Mouse (Mus musculus) limb, embryonic 15.5 days (tissue): ENCODE measurements at regions not wholly inside any gene's neighbourhood (a gene's known extent, or its start where the extent isn't known, plus 50 kb on each side); places are given as distances from the start of the nearest gene placed in this dataset.

Source experiments
- ATAC-seq: fragments of 200-750 bp; cut with Nextera tagmentation; 2 replicates; pipeline ENCODE4 v1.8.0; 2017; ENCODE audit warnings: low read depth, moderate TSS enrichment; ENCODE audit not compliant: insufficient number of reproducible peaks, low FRiP score, low TSS enrichment
- H3K27ac ChIP-seq: fragments of 300-500 bp; sonication (generic); 2 replicates; pipeline ENCODE4 v1.5.1; 2015; ENCODE audit warnings: moderate library complexity, mild to moderate bottlenecking, inconsistent platforms
- H3K27me3 ChIP-seq: fragments of 300-500 bp; sonication (generic); 2 replicates; pipeline ENCODE4 v1.6.1; 2015; ENCODE audit warnings: inconsistent platforms
- H3K36me3 ChIP-seq: fragments of 300-500 bp; sonication (generic); 2 replicates; pipeline ENCODE4 v1.6.1; 2015; ENCODE audit warnings: inconsistent platforms
- H3K4me1 ChIP-seq: fragments of 300-500 bp; sonication (generic); 2 replicates; pipeline ENCODE4 v1.6.1; 2015; ENCODE audit warnings: inconsistent platforms
- H3K4me2 ChIP-seq: fragments of 300-500 bp; sonication (generic); 2 replicates; pipeline ENCODE4 v1.6.1; 2015; ENCODE audit warnings: mild to moderate bottlenecking, inconsistent platforms
- H3K4me3 ChIP-seq: fragments of 300-500 bp; sonication (generic); 2 replicates; pipeline ENCODE4 v1.5.1; 2015; ENCODE audit warnings: mild to moderate bottlenecking, inconsistent platforms
- H3K9ac ChIP-seq: fragments of 300-500 bp; sonication (generic); 2 replicates; pipeline ENCODE4 v1.6.1; 2015; ENCODE audit warnings: inconsistent platforms
- H3K9me3 ChIP-seq: fragments of 300-500 bp; sonication (generic); 2 replicates; pipeline ENCODE4 v1.6.1; 2016; ENCODE audit warnings: inconsistent platforms
- whole genome bisulfite sequencing: fragments of 180-500 bp; shearing (Covaris S2); methylation state at CpG from one replicate; pipeline ENCODE4 v1.1.7; 2015; 5-methylcytosine and 5-hydroxymethylcytosine counted together

DNA sequence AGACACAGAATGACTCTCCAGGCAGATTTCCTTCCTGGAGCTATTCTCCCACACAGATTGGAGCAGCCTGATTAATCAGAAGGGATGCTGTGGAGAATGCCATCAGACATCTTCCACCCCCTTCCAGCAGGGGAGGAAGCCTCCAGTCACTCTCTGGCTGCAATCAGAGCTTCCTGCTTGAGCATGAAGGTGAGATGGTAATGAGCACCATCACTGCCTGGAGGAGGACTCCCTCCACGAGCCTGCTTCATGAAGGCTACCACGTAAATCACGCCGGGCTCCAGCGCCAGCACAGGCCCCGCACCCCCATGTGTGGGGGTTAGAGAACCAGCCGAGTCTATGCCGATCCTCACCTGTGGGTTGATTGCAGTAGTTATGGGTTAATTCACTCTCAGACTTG, 321.7 kb upstream of the Zmiz1 start:
- WGBS = 74% methylated on average over 8 of the region's 8 CpGs
- H3K4me1 ChIP-seq = peaks cover 33% of the 10 kb centered on the region
- 0 out of 2 replicates have a peak, but pooled peaks cover 3% of the 10 kb centered on the region for H3K9me3 ChIP-seq
- H3K4me2 ChIP-seq = no peak overlapping the region
- no peaks in the 10 kb centered on the region for H3K36me3 ChIP-seq
- ATAC-seq = no peak
- no peak overlapping the region for H3K4me3 ChIP-seq
- no peak overlapping the region for H3K9ac ChIP-seq
- H3K27ac ChIP-seq = no peak overlapping the region
- no peaks in the 10 kb centered on the region for H3K27me3 ChIP-seq

DNA sequence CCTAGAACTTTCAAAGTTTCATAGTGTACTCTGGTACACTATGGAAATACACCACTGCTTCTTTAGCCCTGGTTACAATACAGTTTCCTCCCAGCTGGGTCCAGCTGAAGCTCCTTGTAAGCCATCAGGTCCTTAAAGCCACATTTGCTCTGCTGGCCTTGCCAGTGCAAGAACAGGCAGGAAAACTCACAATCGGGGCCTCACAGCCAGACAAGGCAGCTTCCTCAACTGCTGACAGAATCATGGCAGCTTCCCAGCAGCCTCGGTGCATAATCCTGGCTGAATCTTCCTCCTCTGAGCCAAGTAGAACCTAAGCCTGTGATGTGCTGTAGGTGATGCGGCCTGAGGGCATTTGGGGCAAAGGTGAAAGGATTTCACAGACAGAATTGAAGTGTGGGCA, 320.5 kb upstream of the Zmiz1 start:
- WGBS = 50% methylated on average over 3 of the region's 3 CpGs
- Histone ChIP-seq H3K27ac (no peak overlapping the region), H3K4me2 (no peak overlapping the region), H3K9ac (no peak overlapping the region), H3K9me3 (0 out of 2 replicates have a peak, but pooled peaks cover 3% of the 10 kb centered on the region), H3K36me3 (no peaks in the 10 kb centered on the region), H3K4me1 (peaks cover 37% of the 10 kb centered on the region), H3K27me3 (no peaks in the 10 kb centered on the region), H3K4me3 (no peak overlapping the region)
- no peak for ATAC-seq

DNA sequence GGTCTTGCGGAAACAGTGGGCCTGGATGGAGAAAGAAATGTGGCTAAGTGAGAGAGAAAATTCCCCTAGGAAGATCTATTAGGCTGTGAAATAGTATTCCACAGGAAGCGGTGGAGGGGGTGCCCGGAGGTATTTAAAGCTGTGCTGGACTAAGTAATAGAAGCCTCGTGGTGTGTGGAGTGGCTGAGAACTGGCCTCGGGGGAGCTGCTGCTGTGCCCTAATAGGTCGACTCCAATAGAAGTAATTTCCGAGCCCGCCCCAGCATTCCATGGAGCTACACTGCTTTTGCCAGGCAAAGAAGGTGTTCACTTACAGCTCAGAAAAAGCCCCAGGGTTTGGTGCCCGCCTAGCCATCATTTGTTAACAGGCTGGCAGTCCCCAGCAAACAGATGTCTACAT, 317.1 kb upstream of the Zmiz1 start:
- Histone ChIP-seq H3K27me3 (no peaks in the 10 kb centered on the region), H3K4me3 (no peak overlapping the region), H3K4me2 (no peak overlapping the region), H3K9ac (no peak overlapping the region), H3K4me1 (peaks cover 33% of the 10 kb centered on the region), H3K36me3 (no peaks in the 10 kb centered on the region), H3K27ac (peak overlapping the region; percentile 82), H3K9me3 (no peaks in the 10 kb centered on the region)
- peak; percentile 84 for ATAC-seq
- WGBS = 6% methylated on average over 9 of the region's 9 CpGs

DNA sequence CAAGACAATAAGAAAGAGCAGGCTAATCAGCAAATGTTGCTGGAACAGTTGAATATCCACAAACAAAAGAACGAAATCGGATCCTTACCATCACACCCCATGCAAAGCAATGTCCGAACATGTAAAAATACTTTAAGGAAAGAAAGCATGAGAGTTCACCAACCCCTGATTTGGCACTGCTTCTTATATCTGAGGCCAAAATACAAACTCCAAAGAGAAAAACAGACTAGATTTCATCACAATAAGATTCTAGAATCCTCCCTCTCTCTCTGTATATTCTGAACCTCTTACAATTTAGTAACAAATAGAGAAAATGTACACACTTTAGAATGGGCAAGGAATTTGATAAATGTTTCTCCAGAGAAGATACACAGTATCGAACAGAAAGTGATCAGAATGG, 315.9 kb upstream of the Zmiz1 start:
- Histone ChIP-seq H3K9ac (no peak overlapping the region), H3K27ac (0 out of 2 replicates have a peak overlapping the region, but pooled peaks have one; percentile 8), H3K4me2 (no peak overlapping the region), H3K4me1 (peaks cover 32% of the 10 kb centered on the region), H3K4me3 (no peak overlapping the region), H3K36me3 (no peaks in the 10 kb centered on the region), H3K9me3 (no peaks in the 10 kb centered on the region), H3K27me3 (no peaks in the 10 kb centered on the region)
- WGBS = 84% methylated on average over 4 of the region's 4 CpGs
- ATAC-seq = no peak

DNA sequence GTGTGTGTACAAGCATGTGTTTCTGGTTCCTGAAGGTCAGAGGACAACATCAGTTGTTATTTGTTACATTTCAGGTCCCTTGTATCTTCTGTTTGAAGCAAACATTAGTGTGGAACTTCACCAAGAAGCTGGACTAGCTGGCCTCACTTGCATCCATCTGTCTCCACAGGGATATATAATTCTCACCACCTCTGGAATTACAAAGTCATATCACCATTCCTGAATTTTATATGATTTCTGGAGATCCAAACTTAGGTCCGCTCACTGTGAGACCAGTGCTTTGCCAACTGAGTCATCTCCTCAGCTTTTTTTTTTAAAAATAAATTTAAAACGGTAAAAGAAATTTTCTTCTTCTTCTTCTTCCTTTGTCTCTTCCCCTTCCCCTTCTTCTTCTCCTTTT, 311.3 kb upstream of the Zmiz1 start:
- no peak for ATAC-seq
- Histone ChIP-seq H3K27me3 (no peaks in the 10 kb centered on the region), H3K4me1 (peaks cover 1% of the 10 kb centered on the region; the same call in 1 of the 2 replicates), H3K4me3 (no peak overlapping the region), H3K9ac (no peak overlapping the region), H3K36me3 (no peaks in the 10 kb centered on the region), H3K27ac (no peak overlapping the region), H3K4me2 (no peak overlapping the region), H3K9me3 (no peaks in the 10 kb centered on the region)
- WGBS = 79% methylated on average over 2 of the region's 2 CpGs

DNA sequence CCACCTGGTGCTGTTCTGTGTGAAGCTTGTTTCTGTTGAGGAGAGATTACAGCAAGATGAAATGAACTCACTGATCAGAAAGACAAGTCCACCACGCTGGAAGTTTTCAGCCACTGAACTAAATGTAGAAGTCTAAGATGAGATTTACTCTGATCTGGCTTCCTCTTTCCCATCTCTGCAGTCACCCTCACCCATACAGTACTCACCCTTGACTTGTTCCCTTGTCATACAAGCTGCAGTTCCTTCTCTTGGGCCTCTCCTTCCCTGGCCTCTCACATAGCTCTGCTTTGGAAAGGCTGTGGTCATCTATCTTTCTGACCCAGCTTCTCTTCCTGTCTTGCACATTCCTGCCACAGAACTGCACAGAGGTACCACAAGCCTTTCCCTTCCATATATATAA, 308.0 kb upstream of the Zmiz1 start:
- WGBS = 88% methylated on average over 1 of the region's 1 CpGs
- H3K27me3 ChIP-seq = no peaks in the 10 kb centered on the region
- H3K27ac ChIP-seq = no peak overlapping the region

DNA sequence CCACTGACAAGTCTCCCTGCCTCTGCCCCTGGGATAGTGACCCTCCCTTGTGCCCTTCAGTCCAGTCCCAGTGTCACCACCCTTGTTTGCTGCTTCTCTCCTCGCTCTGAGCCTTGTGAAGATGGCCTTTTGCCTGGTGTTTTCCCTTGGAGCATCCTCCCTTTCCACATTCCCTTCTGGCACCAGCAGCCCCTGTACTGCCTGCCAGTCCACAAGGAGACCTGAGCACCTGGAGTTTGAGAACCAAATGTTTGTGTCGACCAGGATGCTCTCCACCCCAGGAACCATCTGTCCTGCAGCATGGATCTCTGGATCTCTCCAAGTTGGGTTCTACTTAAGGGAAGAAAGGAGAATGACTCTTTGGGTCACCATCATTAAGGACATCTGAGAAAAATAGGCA, 307.5 kb upstream of the Zmiz1 start:
- no peaks in the 10 kb centered on the region for H3K27me3 ChIP-seq
- no peak overlapping the region for H3K4me3 ChIP-seq
- H3K27ac ChIP-seq = no peak overlapping the region
- H3K4me2 ChIP-seq = no peak overlapping the region
- no peaks in the 10 kb centered on the region for H3K36me3 ChIP-seq
- H3K4me1 ChIP-seq = no peaks in the 10 kb centered on the region
- WGBS = 75% methylated on average over 2 of the region's 2 CpGs
- ATAC-seq = no peak
- H3K9ac ChIP-seq = no peak overlapping the region
- H3K9me3 ChIP-seq = no peaks in the 10 kb centered on the region

More for the DNA sequence above, 308.0 kb upstream of the Zmiz1 start:
- H3K9me3 ChIP-seq = no peaks in the 10 kb centered on the region
- no peaks in the 10 kb centered on the region for H3K4me1 ChIP-seq
- H3K36me3 ChIP-seq = no peaks in the 10 kb centered on the region
- H3K4me3 ChIP-seq = no peak overlapping the region
- no peak overlapping the region for H3K4me2 ChIP-seq
- ATAC-seq = no peak
- no peak overlapping the region for H3K9ac ChIP-seq

DNA sequence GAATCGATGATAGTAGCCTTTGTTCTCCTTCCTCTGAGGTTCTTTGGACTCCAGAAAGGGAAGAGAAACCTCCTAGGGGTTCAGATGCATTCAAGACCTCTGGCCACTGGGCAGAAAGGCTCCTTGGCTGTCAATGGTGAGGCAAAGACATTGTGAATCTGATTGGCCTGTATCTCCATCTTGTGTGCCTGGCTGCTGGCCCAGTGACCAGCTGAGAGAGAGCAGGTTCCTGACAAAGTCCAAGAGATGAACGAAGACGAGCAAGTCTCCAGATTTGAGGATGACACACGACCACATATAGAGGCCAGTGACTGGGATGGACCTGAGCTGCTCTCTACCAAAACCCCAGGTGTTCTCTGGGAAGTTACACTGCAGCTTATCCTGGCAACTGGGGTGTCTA, 305.4 kb upstream of the Zmiz1 start:
- no peak overlapping the region for H3K9ac ChIP-seq
- H3K4me1 ChIP-seq = no peaks in the 10 kb centered on the region
- H3K36me3 ChIP-seq = no peaks in the 10 kb centered on the region
- no peaks in the 10 kb centered on the region for H3K9me3 ChIP-seq
- no peak overlapping the region for H3K4me3 ChIP-seq
- no peak for ATAC-seq
- H3K27ac ChIP-seq = no peak overlapping the region
- H3K27me3 ChIP-seq = no peaks in the 10 kb centered on the region
- H3K4me2 ChIP-seq = no peak overlapping the region
- 77% methylated on average over 4 of the region's 4 CpGs for WGBS

DNA sequence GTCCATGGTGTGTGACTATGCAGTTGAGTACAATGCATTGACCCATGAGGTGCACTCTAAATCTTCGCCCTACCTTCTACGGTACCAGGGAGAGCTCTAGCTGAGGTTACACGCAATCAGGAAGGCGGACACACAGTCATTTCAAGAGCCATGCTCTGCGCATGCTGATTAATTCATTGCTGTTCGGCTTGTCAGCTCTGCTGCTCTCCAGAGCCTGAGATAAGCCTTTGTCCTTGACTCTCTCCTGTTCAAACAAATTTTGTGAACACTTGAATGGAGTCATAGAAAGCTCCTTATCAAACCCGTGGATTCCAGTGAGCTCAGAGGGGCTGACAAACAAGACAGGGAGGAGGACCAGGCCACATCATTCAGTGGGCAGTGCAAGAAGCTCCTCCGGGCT, 304.8 kb upstream of the Zmiz1 start:
- no peaks in the 10 kb centered on the region for H3K36me3 ChIP-seq
- no peak overlapping the region for H3K9ac ChIP-seq
- no peak overlapping the region for H3K4me3 ChIP-seq
- no peak overlapping the region for H3K4me2 ChIP-seq
- ATAC-seq = no peak
- H3K27me3 ChIP-seq = no peaks in the 10 kb centered on the region
- no peak overlapping the region for H3K27ac ChIP-seq
- H3K4me1 ChIP-seq = no peaks in the 10 kb centered on the region
- H3K9me3 ChIP-seq = no peaks in the 10 kb centered on the region
- 89% methylated on average over 8 of the region's 8 CpGs for WGBS

DNA sequence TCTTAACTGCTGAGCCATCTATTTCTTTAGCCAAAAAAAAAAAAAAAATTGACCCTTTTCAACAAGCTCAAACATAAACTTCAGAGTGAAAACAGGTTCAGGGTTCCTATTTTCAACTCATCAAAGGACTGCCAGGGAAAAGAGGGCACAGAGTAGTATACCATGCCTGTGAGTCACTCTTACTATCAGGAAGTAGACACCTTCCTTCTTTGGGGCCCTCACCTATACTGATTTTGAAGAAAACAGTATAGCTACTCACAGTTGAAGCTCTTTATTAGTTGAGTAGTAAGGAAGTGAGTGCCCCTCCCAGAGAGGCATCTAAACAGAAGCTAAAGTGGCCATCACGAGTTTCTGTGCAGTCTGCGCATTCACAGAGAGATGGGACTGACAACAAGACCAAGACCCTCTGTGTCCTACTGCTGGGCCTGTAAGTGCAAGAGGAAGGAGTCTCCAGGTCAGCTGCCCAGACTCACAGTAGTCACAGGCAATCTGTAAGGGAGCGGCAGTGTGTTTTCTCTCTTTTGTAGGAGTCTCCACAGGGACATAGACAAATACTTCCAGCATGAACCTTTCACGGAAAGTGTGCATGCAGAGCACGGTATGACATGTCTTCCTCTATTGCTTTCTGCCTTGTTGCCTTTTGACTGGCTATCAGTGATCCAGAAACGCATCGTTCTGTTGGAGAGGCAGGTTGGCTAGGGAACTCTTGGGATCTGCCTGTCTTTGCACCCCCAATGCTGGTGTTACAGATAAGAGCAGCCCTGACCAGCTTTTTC, 303.8 kb upstream of the Zmiz1 start:
- no peak overlapping the region for H3K9ac ChIP-seq
- no peaks in the 10 kb centered on the region for H3K36me3 ChIP-seq
- no peak overlapping the region for H3K27ac ChIP-seq
- ATAC-seq = no peak
- no peaks in the 10 kb centered on the region for H3K4me1 ChIP-seq
- H3K4me3 ChIP-seq = no peak overlapping the region
- no peaks in the 10 kb centered on the region for H3K27me3 ChIP-seq
- no peaks in the 10 kb centered on the region for H3K9me3 ChIP-seq
- WGBS = 77% methylated on average over 7 of the region's 7 CpGs
- H3K4me2 ChIP-seq = no peak overlapping the region

DNA sequence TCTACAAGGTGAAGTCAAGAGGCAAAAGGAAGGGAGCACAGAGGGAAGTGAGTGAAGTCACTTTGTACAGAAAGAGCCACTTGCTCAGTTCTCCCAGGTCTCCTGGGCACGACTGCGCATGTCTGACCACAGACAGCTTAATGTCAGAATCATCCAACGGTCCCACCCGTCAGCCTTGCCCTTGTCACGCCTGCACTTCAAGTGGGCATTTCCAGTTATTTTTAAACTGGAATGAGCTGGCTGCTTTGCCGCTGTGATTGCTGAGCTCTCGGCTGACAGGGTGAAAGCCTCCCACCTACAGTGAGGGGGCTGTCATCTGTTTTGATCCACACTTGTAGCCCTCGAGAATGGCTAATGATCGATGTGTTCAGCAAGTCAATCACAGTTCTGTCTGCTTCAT, 302.8 kb upstream of the Zmiz1 start:
- H3K36me3 ChIP-seq = no peaks in the 10 kb centered on the region
- WGBS = 61% methylated on average over 9 of the region's 9 CpGs
- no peak for ATAC-seq
- no peak overlapping the region for H3K9ac ChIP-seq
- no peak overlapping the region for H3K27ac ChIP-seq
- no peaks in the 10 kb centered on the region for H3K9me3 ChIP-seq
- H3K27me3 ChIP-seq = no peaks in the 10 kb centered on the region
- no peak overlapping the region for H3K4me3 ChIP-seq
- H3K4me2 ChIP-seq = no peak overlapping the region
- H3K4me1 ChIP-seq = no peaks in the 10 kb centered on the region

DNA sequence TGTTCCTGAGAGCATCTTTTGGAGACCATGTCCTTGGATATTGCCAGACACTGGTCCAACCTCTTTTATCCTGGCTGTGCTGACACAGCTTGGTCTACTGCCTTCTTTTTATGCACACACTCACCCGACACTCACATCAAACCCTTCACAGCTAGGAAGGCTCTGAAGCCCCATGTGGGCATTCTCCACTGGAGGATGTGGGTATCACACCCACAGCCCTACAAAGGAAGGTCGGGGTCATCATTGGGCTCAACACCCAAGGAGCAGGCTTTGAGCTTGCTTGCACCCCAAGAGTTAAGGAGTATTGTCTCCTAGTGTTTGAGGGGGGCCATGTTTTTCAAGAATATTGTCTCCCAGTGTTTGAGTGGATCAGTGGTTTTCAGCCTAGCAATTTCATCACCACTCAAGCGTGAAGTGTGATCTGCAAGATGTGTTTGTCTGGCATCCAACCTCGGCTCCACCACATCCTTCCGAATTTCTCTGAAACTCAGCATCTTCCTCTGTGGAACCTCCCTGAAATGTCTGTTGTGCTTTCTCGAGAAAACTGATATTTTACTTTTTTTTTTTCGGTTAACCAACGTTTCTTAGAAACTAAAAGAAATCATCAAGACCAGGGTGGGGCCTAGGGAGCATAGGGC, 297.2 kb upstream of the Zmiz1 start:
- Histone ChIP-seq H3K9ac (no peak overlapping the region), H3K4me1 (no peaks in the 10 kb centered on the region), H3K9me3 (no peaks in the 10 kb centered on the region), H3K36me3 (no peaks in the 10 kb centered on the region), H3K27ac (no peak overlapping the region), H3K4me2 (no peak overlapping the region), H3K27me3 (no peaks in the 10 kb centered on the region), H3K4me3 (no peak overlapping the region)
- ATAC-seq = no peak
- 82% methylated on average over 8 of the region's 8 CpGs for WGBS
